Mouse (Mus musculus) testis, adult 2 months (tissue): Measurements from ENCODE around the gene Slc23a4. TPM values are rescaled to one million over a fixed set of nuclear protein-coding genes. Genes with fewer than 3 reads are reported as not detected.

Source experiments
- H3K27ac ChIP-seq: fragments of 200-500 bp; 2 replicates; pipeline ENCODE4 v1.5.1; 2012; ENCODE audit warnings: low read depth, low read length; ENCODE audit not compliant: control insufficient read depth, insufficient read depth
- H3K27me3 ChIP-seq: fragments of 200-500 bp; 2 replicates; pipeline ENCODE4 v1.6.1; 2012; ENCODE audit warnings: mild to moderate bottlenecking, low read length, moderate library complexity; ENCODE audit not compliant: control insufficient read depth, insufficient read depth
- H3K36me3 ChIP-seq: fragments of 200-500 bp; 2 replicates; pipeline ENCODE4 v1.6.1; 2012; ENCODE audit warnings: mild to moderate bottlenecking, low read length; ENCODE audit not compliant: control insufficient read depth, insufficient read depth
- H3K4me1 ChIP-seq: fragments of 200-500 bp; 2 replicates; pipeline ENCODE4 v1.6.1; 2012; ENCODE audit warnings: low read length; ENCODE audit not compliant: control insufficient read depth, insufficient read depth
- H3K4me3 ChIP-seq: fragments of 200-500 bp; 2 replicates; pipeline ENCODE4 v1.5.1; 2012; ENCODE audit warnings: low read depth, mild to moderate bottlenecking, low read length, moderate library complexity, mixed read lengths; ENCODE audit not compliant: control insufficient read depth
- CTCF ChIP-seq: fragments of 200-500 bp; IDR thresholded peaks from 2 replicates; pipeline ENCODE4 v1.5.1; 2012; ENCODE audit warnings: low read depth, mild to moderate bottlenecking, inconsistent platforms, low read length, moderate library complexity; ENCODE audit not compliant: control insufficient read depth, insufficient read depth, insufficient replicate concordance
- POLR2A ChIP-seq: fragments of 200-500 bp; IDR thresholded peaks from 2 replicates; pipeline ENCODE4 v1.6.1; 2012; ENCODE audit warnings: low read depth, mild to moderate bottlenecking, inconsistent platforms, low read length, moderate library complexity; ENCODE audit not compliant: control insufficient read depth
- polyA plus RNA-seq: library from polyadenylated mRNA; depleted of rRNA; stranded (reverse); fragments of >200 nt; gene quantifications from 2 replicates; pipeline ENCODE4 v1.2.3, GENCODE M21; 2012

Slc23a4 gene
- polyA plus RNA-seq, 1 experiment, result 0.30 TPM

GRCm38 (mm10) chr6:34904361-34904760 is 83.8 kb downstream of the Slc23a4 start:
- no peaks in the 10 kb centered on the region; the same call in 1 of the 2 replicates for H3K36me3 ChIP-seq
- no peaks in the 10 kb centered on the region for H3K4me1 ChIP-seq
- H3K4me3 ChIP-seq, result no peak overlapping the region
- TF ChIP-seq POLR2A (no peak), CTCF (no peak)
- no peaks in the 10 kb centered on the region for H3K27me3 ChIP-seq
- H3K27ac ChIP-seq, result no peak overlapping the region

- no peak for TF ChIP-seq CTCF
- TF ChIP-seq POLR2A, result no peak
- Histone ChIP-seq H3K4me1 (no peaks in the 10 kb centered on the region), H3K27me3 (no peaks in the 10 kb centered on the region), H3K36me3 (no peaks in the 10 kb centered on the region; the same call in 1 of the 2 replicates), H3K4me3 (no peak overlapping the region), H3K27ac (no peak overlapping the region)
Measured at GRCm38 (mm10) chr6:34903851-34904250, 84.4 kb downstream of the Slc23a4 start.

GRCm38 (mm10) chr6:34903441-34903840 is 84.8 kb downstream of the Slc23a4 start:
- no peaks in the 10 kb centered on the region; the same call in 1 of the 2 replicates for H3K36me3 ChIP-seq
- no peak overlapping the region for H3K27ac ChIP-seq
- TF ChIP-seq POLR2A (no peak), CTCF (no peak)
- no peaks in the 10 kb centered on the region for H3K4me1 ChIP-seq
- no peak overlapping the region for H3K4me3 ChIP-seq
- H3K27me3 ChIP-seq, result no peaks in the 10 kb centered on the region

DNA sequence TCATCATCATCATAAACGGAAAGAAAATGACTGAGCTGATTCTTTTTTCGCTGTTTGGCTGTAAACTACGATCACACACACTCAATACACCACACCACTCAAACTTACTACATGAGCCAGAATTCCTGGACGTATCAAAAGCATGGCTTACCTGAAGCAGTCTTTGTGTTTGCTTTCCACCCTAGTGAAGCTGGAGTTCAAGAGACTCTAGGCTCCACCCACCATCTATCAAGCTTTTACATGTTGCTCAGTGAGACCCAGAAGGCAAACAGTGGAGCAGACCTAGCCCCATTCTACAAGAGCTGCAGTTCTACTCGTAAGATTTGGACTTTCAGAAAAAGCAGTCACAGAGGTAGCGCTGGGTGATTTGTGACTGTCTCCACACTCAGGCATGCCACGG is 85.6 kb downstream of the Slc23a4 start:
- H3K4me1 ChIP-seq, result no peaks in the 10 kb centered on the region
- no peak overlapping the region for H3K4me3 ChIP-seq
- no peaks in the 10 kb centered on the region; the same call in 1 of the 2 replicates for H3K36me3 ChIP-seq
- no peak overlapping the region for H3K27ac ChIP-seq
- TF ChIP-seq CTCF (no peak), POLR2A (no peak)
- H3K27me3 ChIP-seq, result no peaks in the 10 kb centered on the region

DNA sequence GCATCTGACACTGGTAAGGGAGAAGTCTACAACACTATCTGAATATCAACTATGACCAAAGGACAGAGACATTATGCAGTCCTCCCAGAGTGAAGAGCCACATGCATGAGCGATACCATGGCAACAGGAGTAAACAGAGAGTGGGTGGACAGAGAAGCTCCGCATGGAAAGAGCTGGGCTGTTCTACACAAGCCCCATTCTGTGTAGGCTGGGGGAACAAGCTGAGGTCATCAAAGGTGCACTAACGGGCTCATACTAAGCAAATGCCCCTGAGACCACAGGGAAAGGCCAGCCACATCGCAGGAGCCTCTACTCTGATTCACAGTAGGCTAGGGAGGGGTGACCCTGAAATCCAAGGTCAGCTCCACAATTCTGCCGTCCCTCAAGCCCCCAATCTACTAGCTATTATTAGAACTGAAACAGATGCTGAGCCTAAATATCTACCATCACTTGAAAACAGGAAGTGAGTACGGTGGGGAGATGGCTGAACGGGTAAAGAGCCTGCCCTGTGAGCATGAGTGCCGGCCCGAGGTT is 86.2 kb downstream of the Slc23a4 start:
- no peak overlapping the region for H3K4me3 ChIP-seq
- no peaks in the 10 kb centered on the region; the same call in 1 of the 2 replicates for H3K36me3 ChIP-seq
- H3K27me3 ChIP-seq, result no peaks in the 10 kb centered on the region
- no peaks in the 10 kb centered on the region for H3K4me1 ChIP-seq
- TF ChIP-seq POLR2A, result no peak
- no peak for TF ChIP-seq CTCF
- H3K27ac ChIP-seq, result no peak overlapping the region

DNA sequence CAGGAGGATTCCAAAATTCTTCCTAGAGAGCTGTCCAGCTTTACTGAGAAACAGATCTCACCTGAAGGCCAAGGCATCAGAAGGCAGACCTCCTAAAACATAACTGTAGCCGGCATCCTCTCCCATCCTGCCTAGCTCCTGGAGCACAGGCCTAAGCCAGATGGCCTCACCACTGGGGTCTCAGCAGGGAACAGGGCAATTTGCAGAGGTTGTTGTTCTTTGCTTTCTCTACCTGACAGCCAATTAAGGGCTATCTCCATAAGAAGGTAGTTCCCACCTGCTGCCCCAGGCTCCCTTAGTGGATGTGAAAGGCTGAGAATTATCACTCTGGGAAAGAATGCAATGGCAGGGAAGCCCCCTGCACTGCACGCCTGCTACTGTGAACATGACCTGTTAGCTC is 87.2 kb downstream of the Slc23a4 start:
- Histone ChIP-seq H3K27ac (no peak overlapping the region), H3K27me3 (no peaks in the 10 kb centered on the region)

GRCm38 (mm10) chr6:34899127-34899526 is 89.1 kb downstream of the Slc23a4 start:
- Histone ChIP-seq H3K4me1 (no peaks in the 10 kb centered on the region), H3K36me3 (no peaks in the 10 kb centered on the region; the same call in 1 of the 2 replicates), H3K27ac (no peak overlapping the region), H3K4me3 (no peak overlapping the region), H3K27me3 (no peaks in the 10 kb centered on the region)
- TF ChIP-seq POLR2A (no peak), CTCF (no peak)

More for the DNA sequence above, 87.2 kb downstream of the Slc23a4 start:
- Histone ChIP-seq H3K4me1 (no peaks in the 10 kb centered on the region), H3K36me3 (no peaks in the 10 kb centered on the region; the same call in 1 of the 2 replicates), H3K4me3 (no peak overlapping the region)
- no peak for TF ChIP-seq CTCF
- no peak for TF ChIP-seq POLR2A
